Mouse (Mus musculus) heart, embryonic 12.5 days (tissue): ENCODE measurements around the gene Prkn. TPM values are rescaled to one million over a fixed set of nuclear protein-coding genes. Genes with fewer than 3 reads are reported as not detected.

Experiments used
- ATAC-seq: fragments of 200-750 bp; cut with Nextera tagmentation; 2 replicates; pipeline ENCODE4 v1.8.0; 2017; ENCODE audit warnings: moderate TSS enrichment, moderate library complexity; ENCODE audit not compliant: insufficient number of reproducible peaks, low FRiP score
- H3K27ac ChIP-seq: fragments of 300-500 bp; sonication (generic); 2 replicates; pipeline ENCODE4 v1.5.1; 2016; ENCODE audit warnings: mild to moderate bottlenecking, moderate library complexity; ENCODE audit not compliant: poor library complexity, severe bottlenecking
- H3K27me3 ChIP-seq: fragments of 300-500 bp; sonication (generic); replicated peaks from 2 replicates; pipeline ENCODE4 v1.6.1; 2016; ENCODE audit warnings: mild to moderate bottlenecking, moderate library complexity
- H3K36me3 ChIP-seq: fragments of 300-500 bp; sonication (generic); 2 replicates; pipeline ENCODE4 v1.6.1; 2016; ENCODE audit warnings: mild to moderate bottlenecking, moderate library complexity
- H3K4me1 ChIP-seq: fragments of 300-500 bp; sonication (generic); replicated peaks from 2 replicates; pipeline ENCODE4 v1.6.1; 2016; ENCODE audit warnings: mild to moderate bottlenecking
- H3K4me2 ChIP-seq: fragments of 300-500 bp; sonication (generic); 2 replicates; pipeline ENCODE4 v1.6.1; 2016; ENCODE audit warnings: mild to moderate bottlenecking, moderate library complexity
- H3K4me3 ChIP-seq: fragments of 300-500 bp; sonication (generic); 2 replicates; pipeline ENCODE4 v1.5.1; 2016; ENCODE audit warnings: mild to moderate bottlenecking
- H3K9ac ChIP-seq: fragments of 300-500 bp; sonication (generic); 2 replicates; pipeline ENCODE4 v1.6.1; 2016; ENCODE audit warnings: mild to moderate bottlenecking, moderate library complexity
- H3K9me3 ChIP-seq: fragments of 300-500 bp; sonication (generic); replicated peaks from 2 replicates; pipeline ENCODE4 v1.6.1; 2016; ENCODE audit warnings: mild to moderate bottlenecking, moderate library complexity
- WGBS: fragments of 180-500 bp; shearing (Covaris S2); methylation state at CpG from one replicate; pipeline ENCODE4 v1.1.7; 2016; 5-methylcytosine and 5-hydroxymethylcytosine counted together
- polyA plus RNA-seq: library from polyadenylated mRNA; unstranded; fragments of >200 nt; fragmentation: Nextera tagmentation; extraction: Ambion mirVana; gene quantifications from 2 replicates; pipeline ENCODE4 v1.2.1, GENCODE M21; 2016

Prkn gene
- polyA plus RNA-seq, 1 experiment from 2014 or later, result 1.5 TPM

- Histone ChIP-seq H3K4me3 (no peak overlapping the region), H3K9ac (no peak overlapping the region), H3K36me3 (no peaks in the 10 kb centered on the region), H3K9me3 (no peaks in the 10 kb centered on the region), H3K4me1 (peaks cover 8% of the 10 kb centered on the region; the same call in 1 of the 2 replicates), H3K4me2 (peak overlapping the region; percentile 5; the same call in 1 of the 2 replicates), H3K27ac (no peak overlapping the region), H3K27me3 (peaks cover 12% of the 10 kb centered on the region)
- no peak for ATAC-seq
- WGBS, result 47% methylated on average over 3 of the region's 3 CpGs
Measured at GRCm38 (mm10) chr17:12039922-12040321, 1199.7 kb downstream of the Prkn start.

- Histone ChIP-seq H3K4me1 (peaks cover 11% of the 10 kb centered on the region; the same call in 1 of the 2 replicates), H3K27me3 (peaks cover 6% of the 10 kb centered on the region), H3K4me2 (no peak overlapping the region), H3K9me3 (no peaks in the 10 kb centered on the region), H3K36me3 (no peaks in the 10 kb centered on the region), H3K27ac (no peak overlapping the region), H3K4me3 (no peak overlapping the region), H3K9ac (no peak overlapping the region)
- 76% methylated on average over 5 of the region's 5 CpGs for WGBS
- peak; percentile 51; the same call in 1 of the 2 replicates for ATAC-seq
Measured at GRCm38 (mm10) chr17:12040546-12040945, 1200.4 kb downstream of the Prkn start.

GRCm38 (mm10) chr17:12041091-12041655, 1201.0 kb downstream of the Prkn start:
- 89% methylated on average over 5 of the region's 5 CpGs for WGBS
- H3K27me3 ChIP-seq, result peaks cover 8% of the 10 kb centered on the region
- no peak overlapping the region for H3K27ac ChIP-seq
- no peaks in the 10 kb centered on the region for H3K9me3 ChIP-seq
- H3K4me2 ChIP-seq, result no peak overlapping the region
- peaks cover 11% of the 10 kb centered on the region; the same call in 1 of the 2 replicates for H3K4me1 ChIP-seq
- H3K9ac ChIP-seq, result no peak overlapping the region
- no peak overlapping the region for H3K4me3 ChIP-seq
- H3K36me3 ChIP-seq, result no peaks in the 10 kb centered on the region
- no peak for ATAC-seq

- Histone ChIP-seq H3K9ac (no peak overlapping the region), H3K27ac (no peak overlapping the region), H3K36me3 (no peaks in the 10 kb centered on the region), H3K27me3 (peaks cover 11% of the 10 kb centered on the region), H3K4me1 (peaks cover 11% of the 10 kb centered on the region; the same call in 1 of the 2 replicates), H3K9me3 (no peaks in the 10 kb centered on the region), H3K4me2 (no peak overlapping the region), H3K4me3 (no peak overlapping the region)
- 65% methylated on average over 14 of the region's 14 CpGs for WGBS
- ATAC-seq, result no peak
Measured at GRCm38 (mm10) chr17:12042561-12043256, 1202.5 kb downstream of the Prkn start.

GRCm38 (mm10) chr17:12044222-12044621, 1204.0 kb downstream of the Prkn start:
- no peaks in the 10 kb centered on the region for H3K9me3 ChIP-seq
- no peaks in the 10 kb centered on the region for H3K36me3 ChIP-seq
- WGBS, result 51% methylated on average over 8 of the region's 8 CpGs
- peaks cover 11% of the 10 kb centered on the region for H3K27me3 ChIP-seq
- H3K27ac ChIP-seq, result no peak overlapping the region
- H3K9ac ChIP-seq, result no peak overlapping the region
- H3K4me3 ChIP-seq, result no peak overlapping the region
- H3K4me2 ChIP-seq, result peak overlapping the region; percentile 44; the same call in 1 of the 2 replicates
- ATAC-seq, result no peak
- H3K4me1 ChIP-seq, result peaks cover 18% of the 10 kb centered on the region

- no peak for ATAC-seq
- no peaks in the 10 kb centered on the region for H3K9me3 ChIP-seq
- peaks cover 13% of the 10 kb centered on the region for H3K4me1 ChIP-seq
- H3K9ac ChIP-seq, result no peak overlapping the region
- H3K4me2 ChIP-seq, result no peak overlapping the region
- no peak overlapping the region for H3K4me3 ChIP-seq
- H3K36me3 ChIP-seq, result no peaks in the 10 kb centered on the region
- H3K27me3 ChIP-seq, result peaks cover 11% of the 10 kb centered on the region
- H3K27ac ChIP-seq, result no peak overlapping the region
- 56% methylated on average over 5 of the region's 5 CpGs for WGBS
Measured at GRCm38 (mm10) chr17:12045861-12046273, 1205.7 kb downstream of the Prkn start.

GRCm38 (mm10) chr17:12047032-12047431, 1206.8 kb downstream of the Prkn start:
- WGBS, result 67% methylated on average over 7 of the region's 7 CpGs
- Histone ChIP-seq H3K9ac (no peak overlapping the region), H3K36me3 (no peaks in the 10 kb centered on the region), H3K4me1 (peaks cover 13% of the 10 kb centered on the region), H3K27ac (no peak overlapping the region), H3K9me3 (no peaks in the 10 kb centered on the region), H3K4me2 (no peak overlapping the region), H3K4me3 (no peak overlapping the region), H3K27me3 (peaks cover 7% of the 10 kb centered on the region; the same call in 1 of the 2 replicates)
- no peak for ATAC-seq

- Histone ChIP-seq H3K9me3 (no peaks in the 10 kb centered on the region), H3K4me2 (no peak overlapping the region), H3K4me1 (peaks cover 13% of the 10 kb centered on the region), H3K36me3 (no peaks in the 10 kb centered on the region), H3K27me3 (peaks cover 7% of the 10 kb centered on the region; the same call in 1 of the 2 replicates), H3K27ac (no peak overlapping the region), H3K9ac (no peak overlapping the region), H3K4me3 (no peak overlapping the region)
- ATAC-seq, result no peak
- 31% methylated on average over 6 of the region's 6 CpGs for WGBS
Measured at GRCm38 (mm10) chr17:12047523-12047922, 1207.3 kb downstream of the Prkn start.

GRCm38 (mm10) chr17:12048695-12049490, 1208.7 kb downstream of the Prkn start:
- Histone ChIP-seq H3K4me3 (no peak overlapping the region), H3K9me3 (no peaks in the 10 kb centered on the region), H3K4me1 (peaks cover 13% of the 10 kb centered on the region), H3K27ac (no peak overlapping the region), H3K4me2 (no peak overlapping the region), H3K27me3 (peaks cover 7% of the 10 kb centered on the region; the same call in 1 of the 2 replicates), H3K36me3 (no peaks in the 10 kb centered on the region), H3K9ac (no peak overlapping the region)
- WGBS, result 47% methylated on average over 9 of the region's 9 CpGs
- ATAC-seq, result no peak; the same call in 1 of the 2 replicates

- Histone ChIP-seq H3K27ac (no peak overlapping the region), H3K4me3 (no peak overlapping the region), H3K4me1 (peaks cover 6% of the 10 kb centered on the region), H3K9me3 (no peaks in the 10 kb centered on the region), H3K36me3 (no peaks in the 10 kb centered on the region), H3K9ac (no peak overlapping the region), H3K27me3 (peaks cover 7% of the 10 kb centered on the region; the same call in 1 of the 2 replicates), H3K4me2 (no peak overlapping the region)
- no peak for ATAC-seq
- 79% methylated on average over 5 of the region's 5 CpGs for WGBS
Measured at GRCm38 (mm10) chr17:12050261-12050660, 1210.1 kb downstream of the Prkn start.

GRCm38 (mm10) chr17:12051031-12051430, 1210.8 kb downstream of the Prkn start:
- H3K27ac ChIP-seq, result no peak overlapping the region
- H3K4me2 ChIP-seq, result no peak overlapping the region
- H3K27me3 ChIP-seq, result peaks cover 5% of the 10 kb centered on the region; the same call in 1 of the 2 replicates
- H3K36me3 ChIP-seq, result no peaks in the 10 kb centered on the region
- 0 out of 2 replicates have a peak, but pooled peaks cover 3% of the 10 kb centered on the region for H3K9me3 ChIP-seq
- no peak overlapping the region for H3K9ac ChIP-seq
- 86% methylated on average over 3 of the region's 3 CpGs for WGBS
- H3K4me3 ChIP-seq, result no peak overlapping the region
- ATAC-seq, result no peak
- H3K4me1 ChIP-seq, result peaks cover 6% of the 10 kb centered on the region
